Mouse (Mus musculus) left cerebral cortex, adult 18-20 months (tissue): ENCODE data around the gene Gm7075. TPM values are rescaled to one million over a fixed set of nuclear protein-coding genes. Genes with fewer than 3 reads are reported as not detected.
A peak's percentile ranks its signal among the peaks of the same experiment; 100 is the strongest.
"Not testable (repeated sequence)": the region's sequence is repeated elsewhere in the genome, so short reads cannot be mapped to it uniquely, and the experiment has no call there.

Source experiments
- DNase-seq, 2 experiments: peaks; one replicate each; pipeline ENCODE4 v3.0.0; 2021 to 2022; ENCODE audit warnings: low spot score in 2 of 2, mixed read lengths in 1 of 2
- long read RNA-seq, 2 experiments: library from polyadenylated mRNA; stranded (forward); transcript quantifications; one replicate each; pipeline ENCODE4 v2.0.0; 2021
- total RNA-seq, 2 experiments: library from RNA; stranded (reverse); gene quantifications; 2 replicates each; pipeline ENCODE4 v1.2.3; 2021

Gm7075 gene
- not detected for total RNA-seq
- long read RNA-seq, experiment 1, transcript Gm7075-201 (1 exons, 425 nt), result major isoform, 21 of 21 reads
- long read RNA-seq, experiment 1, partial matches to known transcripts, result 0 of 21 reads
- long read RNA-seq, experiment 1, other reads (novel, unspliced or antisense), result 0 of 21 reads
- long read RNA-seq, experiment 2, transcript Gm7075-201 (1 exons, 425 nt), result major isoform, 18 of 18 reads
- long read RNA-seq, experiment 2, partial matches to known transcripts, result 0 of 18 reads
- long read RNA-seq, experiment 2, other reads (novel, unspliced or antisense), result 0 of 18 reads

DNA sequence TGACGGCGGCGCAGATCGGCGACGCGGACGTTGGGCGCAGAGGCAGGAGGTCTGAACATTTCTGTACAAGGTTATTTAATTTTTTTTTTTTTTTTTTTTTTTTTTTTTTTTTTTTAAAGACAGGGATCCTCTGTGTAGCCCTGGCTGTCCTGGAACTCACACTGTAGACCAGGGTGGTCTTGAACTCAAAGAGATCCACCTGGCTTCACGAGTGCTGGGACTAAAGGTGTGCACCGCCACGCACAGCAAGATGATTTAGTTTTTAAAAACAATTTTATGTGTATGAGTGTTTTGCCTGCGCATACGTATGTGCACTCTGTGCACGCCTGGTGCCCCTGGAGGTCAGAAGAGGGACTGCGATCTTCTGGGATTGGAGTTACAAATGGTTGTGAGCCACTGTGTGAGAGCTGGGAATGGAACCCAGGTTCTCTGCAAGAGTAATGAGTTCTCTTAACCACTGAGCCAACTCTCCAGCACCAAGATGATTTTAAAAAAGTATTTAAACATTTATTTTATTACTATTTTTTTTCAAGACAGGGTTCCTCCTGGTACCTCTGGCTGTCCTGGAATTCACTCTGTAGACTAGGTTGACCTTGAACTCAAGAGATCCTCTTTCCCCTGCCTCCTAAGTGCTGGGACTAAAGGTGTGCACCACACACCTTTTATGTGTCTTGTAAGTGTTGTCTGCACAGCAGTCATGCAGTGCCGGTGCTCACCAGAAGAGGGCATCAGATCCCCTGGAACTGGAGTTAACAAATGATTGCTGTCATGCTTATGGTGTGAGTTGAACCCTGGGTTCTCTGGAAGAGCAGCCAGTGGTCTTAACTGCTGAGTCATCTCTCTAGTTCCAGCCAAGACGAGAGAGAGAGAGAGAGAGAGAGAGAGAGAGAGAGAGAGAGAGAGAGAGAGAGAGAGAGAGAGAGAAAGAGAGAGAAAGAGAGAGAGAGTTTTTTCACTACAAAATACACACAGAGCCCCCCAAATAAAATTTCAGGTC is at the start of gene Gm7075:
Gene Gm7075 (minus strand): TSS at position 51 of the 997 bp plus-strand sequence.
- peak; percentile 14 to 35 for DNase-seq

DNA sequence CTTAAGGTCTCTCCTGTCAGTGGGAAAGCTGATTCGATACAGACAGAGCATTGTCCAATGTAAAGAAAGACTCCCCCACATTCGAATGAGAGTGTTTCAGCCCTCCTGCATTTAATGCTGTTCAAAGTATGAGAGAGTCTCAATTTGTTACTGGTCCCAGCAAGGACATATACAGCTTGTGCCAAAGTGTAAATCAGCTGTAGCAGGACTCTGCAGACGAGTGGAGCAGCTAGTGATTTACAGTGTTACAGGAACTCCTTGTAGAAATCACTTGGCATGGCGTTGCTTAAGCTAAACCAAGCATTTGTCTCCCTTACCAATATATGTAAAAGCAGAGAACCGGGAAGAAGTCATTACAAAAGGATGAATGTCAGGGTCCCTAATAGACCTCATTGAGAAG is 39.3 kb upstream of the Gm7075 start:
- no peak for DNase-seq

DNA sequence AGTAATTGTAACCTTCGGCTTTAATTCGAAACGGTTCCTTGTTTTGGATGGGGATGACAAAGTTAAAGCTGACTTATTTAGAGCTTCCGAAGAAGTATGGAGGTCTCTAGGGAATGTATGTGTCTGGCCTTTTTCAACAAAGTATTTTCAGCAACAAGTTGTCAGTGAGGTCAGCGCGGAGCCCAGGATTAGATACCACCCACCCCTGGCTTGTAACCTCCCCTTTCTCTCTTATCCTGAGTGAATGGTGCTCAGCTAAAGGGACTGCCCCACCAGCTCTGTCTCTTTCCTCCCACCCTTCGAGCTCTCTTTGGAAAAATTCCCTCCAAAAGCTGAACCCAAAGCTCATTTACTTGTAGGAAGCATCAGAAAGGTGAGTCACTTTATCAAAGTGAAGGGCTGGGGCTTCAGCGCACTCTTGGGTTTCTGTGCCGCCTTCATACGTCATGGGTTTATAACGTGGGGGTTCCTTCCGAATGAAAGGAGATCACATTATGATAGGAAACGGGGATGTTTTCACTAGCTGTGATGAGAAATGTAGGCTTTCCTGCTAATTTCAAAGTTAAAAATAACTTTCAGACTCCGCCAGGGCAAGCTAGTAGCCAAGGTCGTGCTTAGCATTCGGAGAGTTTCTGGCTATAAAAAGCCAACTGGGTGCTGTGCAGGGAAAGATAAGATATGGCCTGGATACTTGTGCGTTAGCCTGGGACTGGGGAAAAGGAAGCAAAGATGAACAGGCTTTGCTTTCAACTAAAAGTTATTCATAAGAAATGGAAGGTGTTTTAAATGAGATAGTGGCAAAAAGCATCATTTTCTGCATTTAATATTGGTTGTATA is 35.9 kb upstream of the Gm7075 start:
- DNase-seq, result no peak

DNA sequence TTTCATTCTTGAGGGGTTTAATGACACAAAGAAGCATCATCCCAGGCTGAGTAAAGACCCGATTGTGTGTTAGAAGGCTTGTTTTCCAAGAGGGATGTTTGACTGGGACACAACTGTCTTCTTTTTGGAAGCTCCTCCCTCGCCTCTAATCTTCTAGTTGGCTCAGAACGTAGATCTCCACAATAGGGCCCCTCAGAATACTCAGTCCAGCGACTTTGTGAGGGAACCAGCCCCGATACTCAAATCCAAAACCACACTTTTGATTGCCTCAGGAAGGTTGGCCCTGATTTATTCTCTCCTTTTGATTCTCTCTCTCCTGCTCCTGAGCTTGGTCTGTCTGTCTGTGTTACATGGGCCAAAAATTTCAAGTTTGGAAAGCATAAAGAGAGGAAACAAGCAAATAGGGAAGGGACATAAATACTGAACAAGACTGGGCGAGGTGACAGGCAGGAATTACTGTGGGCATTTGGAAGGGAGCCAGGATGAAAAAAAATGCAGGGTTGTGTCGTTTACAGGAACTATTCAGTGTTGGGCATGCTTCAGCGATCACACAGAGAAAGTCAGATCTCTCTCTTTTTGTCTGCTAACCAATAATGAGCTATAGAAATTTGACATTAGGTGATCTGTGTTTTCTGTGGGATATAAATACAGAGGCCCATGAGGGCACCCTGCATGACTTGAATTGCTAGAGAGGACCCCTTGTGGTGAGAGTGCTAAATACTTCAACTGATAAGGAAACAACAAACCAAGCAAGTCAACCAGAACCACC is 33.7 kb upstream of the Gm7075 start:
- no peak for DNase-seq

DNA sequence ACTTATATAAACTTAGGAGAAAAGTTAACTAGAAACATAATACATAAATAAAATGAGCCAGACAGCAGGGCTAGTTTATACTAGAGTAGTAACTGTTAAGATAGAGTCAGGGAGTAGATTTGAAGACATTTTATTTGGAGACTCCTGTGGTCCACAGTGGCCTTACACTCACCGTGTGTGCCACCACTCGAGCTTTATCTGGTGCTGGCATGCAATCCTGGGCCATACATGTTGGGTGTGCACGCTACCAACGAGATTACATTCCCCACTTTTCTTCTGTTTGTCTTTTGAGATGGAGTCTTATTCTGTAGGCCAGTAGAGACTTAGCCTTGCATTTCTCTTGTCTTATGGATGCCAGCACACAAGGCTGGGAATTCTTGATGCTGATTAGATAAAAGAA is 32.3 kb upstream of the Gm7075 start:
- no peak for DNase-seq

DNA sequence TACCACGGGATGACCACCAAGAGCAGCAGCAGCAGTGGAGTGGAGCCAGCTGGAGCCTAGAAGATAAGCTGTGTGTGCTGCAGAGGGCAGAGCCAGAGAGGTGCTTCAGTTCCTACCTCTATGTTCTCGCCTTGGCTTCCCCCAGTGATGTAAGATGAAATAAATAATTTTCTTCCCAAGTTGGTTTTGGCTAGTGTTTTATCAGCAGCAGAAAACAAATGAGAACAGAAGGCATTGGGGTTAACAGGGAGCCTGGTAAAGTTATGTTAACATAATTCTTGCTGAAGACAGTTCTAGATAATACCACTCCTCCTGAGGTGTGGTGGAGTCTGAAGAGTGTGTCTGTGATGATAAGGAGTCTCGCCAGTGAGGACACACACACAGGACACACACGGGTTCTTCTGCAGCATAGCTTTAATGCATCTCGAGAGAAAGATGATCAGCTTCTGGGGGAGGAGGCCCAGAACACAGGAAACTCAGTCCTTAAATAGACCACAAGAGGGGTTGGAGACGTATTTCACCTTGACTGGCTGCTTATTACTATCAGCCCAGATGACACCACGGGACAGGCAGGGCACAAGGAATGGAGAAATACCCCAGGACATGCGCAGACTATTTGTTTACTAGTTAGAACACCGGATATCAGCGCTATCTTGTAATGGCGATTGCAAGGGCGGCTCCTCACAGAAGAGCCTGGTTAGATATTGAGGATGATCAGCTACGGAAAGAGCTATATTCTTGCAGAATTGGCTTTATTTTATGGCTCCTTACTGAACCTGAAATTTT is 23.2 kb upstream of the Gm7075 start:
- DNase-seq, result not testable (repeated sequence)

DNA sequence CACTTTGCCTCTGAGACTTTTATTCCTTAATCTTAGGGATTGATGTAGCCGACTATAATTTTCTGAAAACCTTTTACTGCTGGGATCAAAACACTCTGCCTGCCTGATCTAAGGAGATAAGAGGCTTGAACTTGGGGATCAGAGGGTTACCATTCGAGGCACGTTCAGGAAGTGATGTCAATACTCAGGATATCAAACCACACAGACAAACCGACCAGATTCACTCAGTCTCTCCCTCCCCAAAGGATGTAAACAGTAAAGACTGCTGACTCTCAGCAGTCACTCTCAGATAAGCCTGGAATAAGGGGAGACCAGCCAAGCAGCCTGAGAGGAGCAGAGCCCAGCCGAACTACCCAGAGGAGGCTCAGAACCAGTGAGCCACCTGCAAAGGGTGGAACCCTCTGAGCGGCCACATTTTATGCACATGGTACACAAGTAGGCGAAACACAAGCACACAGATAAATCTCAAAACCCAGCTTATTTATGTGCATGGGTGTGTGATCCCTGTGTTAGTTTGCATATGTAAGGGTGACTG is 18.2 kb upstream of the Gm7075 start:
- no peak for DNase-seq

DNA sequence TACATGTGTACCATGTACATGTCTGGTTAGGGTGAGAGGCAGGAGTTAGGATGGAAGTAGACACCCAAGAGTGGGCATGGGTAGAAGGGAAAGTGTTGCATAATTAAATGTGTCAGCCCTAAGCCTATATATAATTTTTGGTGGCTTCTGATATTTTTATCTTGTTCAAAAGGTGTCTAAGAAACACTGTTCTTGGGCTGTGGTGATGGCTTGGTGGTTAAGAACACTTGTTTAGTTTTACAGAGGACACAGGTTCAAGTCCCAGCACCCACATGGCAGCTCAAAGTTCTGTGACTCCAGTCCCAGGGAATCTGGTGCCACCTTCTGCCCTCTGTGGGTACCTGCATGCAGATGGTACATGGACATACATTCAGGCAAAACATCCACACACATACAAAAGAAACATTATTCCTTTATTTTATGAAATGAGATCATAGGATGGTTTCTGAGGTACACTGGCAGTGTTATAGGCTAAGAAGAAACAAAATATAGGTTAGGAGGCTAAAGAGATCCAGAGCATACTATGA is 17.2 kb upstream of the Gm7075 start:
- no peak for DNase-seq

DNA sequence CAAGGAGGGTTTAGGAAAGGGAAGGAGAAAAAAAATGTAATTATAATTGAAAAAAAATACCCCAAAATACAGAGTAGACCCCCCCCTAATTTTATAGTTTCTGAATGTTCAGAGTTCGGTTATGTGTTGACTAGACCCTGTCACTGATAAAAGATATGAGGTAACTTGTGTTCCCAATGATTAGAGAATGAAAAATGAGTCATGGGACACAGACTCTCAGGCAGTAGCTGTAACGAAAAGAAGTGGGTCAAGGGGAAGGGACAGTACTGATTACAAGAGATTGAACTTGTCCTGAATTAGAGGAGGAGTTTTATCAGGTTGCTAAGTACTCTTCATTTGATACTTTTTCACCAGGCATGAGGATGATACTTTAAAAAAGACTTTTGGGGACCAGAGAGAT is 11.3 kb upstream of the Gm7075 start:
- DNase-seq, result no peak

DNA sequence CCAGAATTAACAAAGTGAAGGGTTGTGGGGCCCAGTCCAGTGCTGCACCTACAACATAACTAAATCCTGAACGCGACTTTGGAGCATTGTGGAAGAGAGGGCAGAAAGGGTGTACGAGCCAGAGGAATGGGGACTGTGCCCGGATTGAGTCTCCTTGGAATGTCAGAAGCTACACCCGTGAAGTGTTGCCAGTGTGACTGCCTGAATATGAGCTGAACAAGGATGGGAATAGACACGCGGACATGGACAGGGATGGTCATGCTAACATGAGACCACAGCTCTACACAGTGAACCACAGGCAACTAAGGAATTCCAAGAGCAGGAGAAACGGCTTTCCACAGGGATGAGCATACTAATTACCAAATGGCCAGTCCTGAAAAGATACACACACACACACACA is 10.5 kb upstream of the Gm7075 start:
- DNase-seq, result no peak

DNA sequence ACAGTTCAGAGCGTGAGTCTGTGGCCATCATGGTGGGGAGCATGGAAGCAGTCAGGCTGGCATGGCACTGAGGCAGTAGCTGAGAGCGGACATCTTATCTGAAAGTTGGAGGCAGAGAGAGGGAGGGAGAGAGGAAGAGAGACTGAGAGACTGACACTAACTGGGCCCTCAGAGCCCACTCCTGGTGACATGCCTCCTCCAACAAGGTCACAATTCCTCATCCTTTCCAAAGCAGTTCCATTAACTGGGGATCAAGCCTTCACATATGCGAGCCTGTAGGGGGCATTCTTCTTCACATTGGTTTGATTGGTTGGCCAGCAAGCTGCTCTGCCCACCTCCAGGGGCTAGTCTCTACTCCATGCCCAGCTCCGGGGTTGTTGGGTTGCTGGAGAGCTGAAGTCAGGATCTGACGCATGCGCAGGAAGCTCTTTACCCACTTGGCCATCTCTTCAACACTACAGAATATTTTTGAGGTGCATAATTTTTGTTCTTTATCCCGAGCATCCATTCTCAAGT is 9.7 kb upstream of the Gm7075 start:
- DNase-seq, result no peak

DNA sequence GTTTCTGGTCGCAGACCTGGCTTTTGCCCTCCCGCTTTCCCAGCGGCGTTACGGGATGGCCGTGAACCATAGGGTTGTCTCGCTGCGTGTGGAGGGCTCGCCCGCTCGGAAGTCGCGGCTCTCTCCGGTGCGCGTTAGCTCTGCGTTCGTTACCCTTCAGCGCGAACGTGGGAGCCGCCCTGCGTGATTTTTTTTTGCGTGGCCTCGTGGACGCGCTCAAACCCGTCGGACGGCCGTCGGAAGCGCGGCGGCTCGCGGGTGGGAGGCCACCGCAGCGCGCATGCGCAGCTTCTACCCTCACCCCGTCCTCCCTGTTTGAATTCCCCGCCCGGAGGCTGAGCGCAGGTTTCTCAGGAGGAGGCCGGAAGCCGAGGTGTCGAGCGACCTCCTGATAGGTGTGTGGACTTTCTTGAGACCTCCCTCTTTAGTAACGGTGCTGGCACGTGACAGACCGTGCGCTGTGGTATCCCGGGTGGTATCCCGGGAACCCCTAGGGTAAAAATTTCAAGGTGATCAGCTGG is 8.3 kb upstream of the Gm7075 start, which contains the start of gene Ctnna3:
Gene Ctnna3 (plus strand): TSS at position 314 of the 521 bp plus-strand sequence.
- peak; percentile 78 to 87 for DNase-seq

DNA sequence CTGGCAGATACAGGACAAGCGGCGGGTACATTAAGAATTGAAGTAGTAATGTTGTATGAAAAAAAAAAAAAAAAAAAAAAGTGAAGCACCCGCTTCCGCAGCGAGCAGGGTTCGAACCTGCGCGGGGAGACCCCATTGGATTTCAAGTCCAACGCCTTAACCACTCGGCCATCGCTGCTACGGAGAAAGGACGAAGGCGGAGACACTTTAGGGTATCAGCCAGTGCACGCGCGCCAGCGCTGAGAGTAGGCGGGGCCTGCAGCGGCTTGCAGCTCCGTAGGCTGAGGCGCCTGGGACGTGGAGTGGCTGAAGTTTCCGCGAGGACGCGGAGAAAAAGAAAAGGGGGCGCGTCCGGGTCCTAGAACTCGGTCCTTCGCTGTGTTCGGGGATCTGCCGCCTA is 7.8 kb upstream of the Gm7075 start:
- DNase-seq, result peak; percentile 99

DNA sequence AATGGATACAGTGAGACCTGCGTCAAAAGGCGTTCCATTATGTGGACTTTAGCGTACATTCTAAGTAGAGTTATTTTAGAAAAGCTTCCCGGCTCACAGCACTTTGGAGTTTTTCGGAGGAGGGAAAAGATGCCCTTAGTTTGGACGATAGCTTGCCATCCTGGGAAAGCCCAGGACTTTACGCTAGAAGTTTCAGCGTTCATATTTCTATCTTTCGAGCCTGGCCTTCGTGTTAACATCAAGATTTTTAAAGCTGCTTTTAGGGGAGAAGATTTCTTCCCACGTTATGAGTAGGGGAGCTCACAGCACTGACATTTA is 7.4 kb upstream of the Gm7075 start:
- DNase-seq, result no peak

DNA sequence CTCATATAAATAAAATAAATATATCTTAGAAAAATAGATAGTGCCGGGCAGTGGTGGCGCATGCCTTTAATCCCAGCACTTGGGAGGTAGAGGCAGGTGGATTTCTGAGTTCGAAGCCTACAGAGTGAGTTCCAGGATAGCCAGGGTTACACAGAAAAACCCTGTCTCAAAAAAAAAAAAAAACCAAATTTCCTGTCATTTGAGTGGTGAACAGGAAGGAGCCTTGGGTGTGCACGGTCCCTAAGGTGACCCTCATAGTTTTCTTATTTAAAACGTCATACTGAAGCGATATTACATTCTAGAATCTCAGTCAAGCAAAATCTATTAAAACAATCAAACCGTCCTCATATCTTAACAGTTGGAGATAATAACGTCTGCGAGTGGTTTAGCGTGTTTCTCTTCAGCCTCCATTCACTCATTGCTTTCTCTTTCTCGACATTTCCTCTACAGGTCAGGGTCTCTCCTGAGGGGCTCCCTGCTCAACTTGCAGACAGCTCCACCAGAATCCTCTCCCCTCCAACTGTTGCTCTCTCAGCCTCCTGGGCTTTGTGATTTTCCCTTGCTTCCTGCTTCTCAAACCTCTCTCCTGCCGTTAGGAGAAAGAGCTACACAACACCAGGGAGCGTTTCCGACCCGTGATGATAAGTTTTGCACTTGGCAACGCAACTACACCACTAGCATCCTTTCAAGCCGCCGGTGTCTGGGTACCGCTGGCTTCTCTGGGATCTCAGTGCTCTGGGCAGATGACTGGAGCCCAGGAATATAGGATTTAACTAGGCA is 6.8 kb upstream of the Gm7075 start:
- peak; percentile 13 to 30 for DNase-seq

DNA sequence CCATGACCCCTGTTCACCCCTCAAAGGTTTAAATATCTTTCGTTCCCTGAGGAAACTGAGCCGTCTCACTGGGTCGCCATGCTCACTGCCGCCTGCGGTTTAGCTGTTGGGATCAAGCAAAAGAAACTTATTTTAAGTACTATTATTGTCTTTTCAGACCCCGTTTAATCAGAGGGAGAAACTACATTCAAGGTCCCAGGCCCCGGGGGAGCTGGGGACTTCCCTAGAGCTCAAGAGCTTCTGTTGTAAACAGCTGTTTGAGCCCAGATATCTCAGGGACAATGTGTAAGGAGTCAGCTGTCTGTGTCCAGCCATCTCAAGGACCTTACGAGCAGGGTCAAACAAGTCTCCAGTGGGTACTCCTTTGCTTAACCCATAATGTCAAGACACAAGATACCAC is 5.6 kb upstream of the Gm7075 start:
- no peak for DNase-seq

DNA sequence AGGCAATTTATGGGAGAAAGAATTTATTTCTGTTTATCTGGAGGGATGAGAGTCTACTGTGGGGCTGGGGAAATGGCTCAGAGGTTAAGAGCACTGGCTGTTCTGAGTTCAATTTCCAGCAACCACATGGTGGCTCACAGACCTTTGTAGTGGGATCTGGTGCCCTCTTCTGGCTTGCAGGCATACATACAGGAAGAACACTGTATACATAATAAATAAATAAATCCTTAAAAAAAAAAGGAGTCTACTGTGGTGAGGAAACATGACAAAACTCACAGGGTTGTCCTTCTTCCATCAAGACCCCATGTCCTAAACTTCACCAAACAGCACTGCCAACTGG is 2.9 kb upstream of the Gm7075 start:
- peak; percentile 29 to 47 for DNase-seq
